Mouse (Mus musculus) monocyte, adult 2 months (primary cell): Measurements from ENCODE around the gene Tmem110.

Experiments
- DNase-seq, 2 experiments: peaks; one replicate each; pipeline ENCODE4 v3.0.0; 2022; ENCODE audit warnings: low spot score in 2 of 2, low read depth in 1 of 2

Tmem110 gene

DNA sequence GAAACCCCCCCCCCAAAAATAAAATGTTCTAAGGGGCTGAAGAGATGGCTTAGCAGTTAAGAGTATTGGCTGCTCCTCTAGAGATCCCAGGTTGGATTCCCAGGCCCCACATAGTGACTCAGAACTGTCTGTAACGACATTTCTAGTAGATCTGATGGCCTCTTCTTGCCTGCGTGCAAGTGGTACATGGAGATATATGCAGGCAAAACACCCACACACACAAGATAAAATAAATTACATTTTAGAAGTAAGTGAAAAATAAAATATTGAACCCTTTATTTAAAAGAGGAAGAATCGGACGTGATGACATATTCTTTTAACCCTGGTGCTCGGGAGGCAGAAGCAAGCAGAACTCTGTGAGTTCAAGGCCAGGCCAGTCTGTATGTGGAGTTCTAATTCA is 77.2 kb downstream of the Tmem110 start:
- DNase-seq, result no peak

DNA sequence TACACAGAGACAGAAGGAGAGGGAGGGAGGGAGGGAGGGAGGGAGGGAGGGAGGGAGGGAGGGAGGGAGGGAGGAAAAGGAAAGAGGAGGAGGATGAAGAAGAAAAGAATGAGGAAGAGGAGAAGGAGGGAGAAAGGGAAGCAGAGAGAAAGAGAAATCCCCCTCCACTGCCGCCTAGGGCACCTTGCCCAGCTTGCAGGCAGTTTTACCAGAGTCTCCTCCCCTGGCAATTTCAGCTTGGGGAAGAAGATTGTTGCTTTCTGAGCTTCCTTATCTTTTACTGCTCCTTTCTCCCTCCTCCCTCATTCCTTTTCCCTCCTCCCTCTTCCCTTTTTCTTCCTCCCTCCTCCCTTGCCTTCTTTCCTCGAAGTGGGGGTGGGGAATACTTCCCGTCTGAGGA is 77.6 kb downstream of the Tmem110 start:
- no peak for DNase-seq

DNA sequence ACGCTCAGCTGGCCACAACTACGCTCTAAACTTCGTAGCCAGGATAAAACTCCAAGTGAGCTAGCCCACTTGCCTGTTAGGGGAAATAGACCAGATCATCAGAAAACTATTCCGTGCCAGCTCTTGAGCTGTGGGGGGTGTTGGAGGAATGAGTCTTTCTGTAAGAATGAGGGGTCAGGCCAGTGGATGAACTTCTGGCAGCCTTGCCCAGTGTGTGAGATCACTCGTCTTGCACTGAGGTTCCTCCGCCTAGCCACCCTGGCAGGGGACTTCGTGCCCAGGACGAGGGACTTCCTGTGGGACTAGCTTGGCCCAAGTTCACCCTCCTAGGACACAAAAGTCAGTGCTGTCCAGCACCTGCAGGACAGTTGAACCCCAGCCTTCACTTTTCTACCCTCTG is 78.9 kb downstream of the Tmem110 start:
- no peak for DNase-seq

DNA sequence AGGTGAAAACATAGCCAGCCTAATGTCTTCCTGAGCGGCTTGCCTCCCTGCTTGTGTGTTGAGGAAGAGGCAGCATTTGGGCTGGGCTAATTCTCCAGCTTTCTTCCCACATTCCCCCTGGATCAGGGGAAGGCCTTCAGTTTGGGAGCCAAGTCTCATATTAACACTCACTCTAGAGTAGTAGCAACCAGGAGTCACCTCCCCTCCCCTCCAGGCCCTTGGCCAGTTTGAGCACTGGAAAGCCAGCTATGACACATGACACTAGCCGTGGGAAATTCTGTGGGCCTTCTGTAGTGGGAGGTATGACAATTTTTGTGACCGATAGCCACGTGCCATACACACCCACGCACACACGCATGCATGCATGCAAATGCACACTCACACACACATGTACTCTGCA is 80.6 kb downstream of the Tmem110 start:
- no peak for DNase-seq

DNA sequence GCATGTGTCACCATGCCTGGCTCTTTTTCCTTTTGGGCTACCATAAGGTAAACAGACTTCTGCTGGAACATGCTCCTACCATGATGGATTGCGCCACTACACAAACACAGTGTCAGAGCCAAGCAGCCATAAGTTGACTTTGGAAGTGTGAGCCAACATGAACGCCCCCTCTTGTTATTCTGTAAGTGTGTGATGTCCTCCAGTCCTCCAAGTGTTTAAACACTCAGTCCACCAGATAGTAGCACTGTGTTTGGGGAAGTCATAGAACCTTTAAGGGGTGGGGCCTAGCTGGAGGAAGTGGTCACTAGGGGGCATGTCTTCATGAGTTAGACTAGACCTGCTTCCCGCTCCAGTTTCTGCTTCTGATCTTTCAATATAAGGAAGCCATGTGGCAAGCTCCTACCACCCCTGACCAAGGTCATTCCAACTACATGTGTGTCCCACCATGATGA is 82.5 kb downstream of the Tmem110 start:
- peak; percentile 48 to 52 for DNase-seq

DNA sequence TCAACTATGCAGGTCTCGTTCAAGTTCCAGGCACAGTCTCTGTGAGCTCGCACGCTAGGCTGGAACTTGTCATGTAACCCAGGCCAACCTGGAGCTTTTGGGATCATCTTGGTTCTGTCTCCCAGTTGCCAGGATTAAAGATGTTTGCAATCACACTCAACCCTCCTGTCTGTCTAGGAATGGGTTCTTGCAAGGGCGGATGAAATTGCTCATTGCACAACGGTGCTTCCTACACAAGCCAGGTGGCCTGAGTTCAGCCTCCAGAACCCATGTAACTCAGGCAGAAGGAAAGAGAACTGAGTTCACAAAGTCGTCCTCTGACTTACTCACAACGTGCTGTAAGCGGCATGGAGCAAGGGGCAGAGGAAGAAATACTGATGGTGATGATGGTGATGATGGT is 85.8 kb downstream of the Tmem110 start:
- DNase-seq, result no peak

DNA sequence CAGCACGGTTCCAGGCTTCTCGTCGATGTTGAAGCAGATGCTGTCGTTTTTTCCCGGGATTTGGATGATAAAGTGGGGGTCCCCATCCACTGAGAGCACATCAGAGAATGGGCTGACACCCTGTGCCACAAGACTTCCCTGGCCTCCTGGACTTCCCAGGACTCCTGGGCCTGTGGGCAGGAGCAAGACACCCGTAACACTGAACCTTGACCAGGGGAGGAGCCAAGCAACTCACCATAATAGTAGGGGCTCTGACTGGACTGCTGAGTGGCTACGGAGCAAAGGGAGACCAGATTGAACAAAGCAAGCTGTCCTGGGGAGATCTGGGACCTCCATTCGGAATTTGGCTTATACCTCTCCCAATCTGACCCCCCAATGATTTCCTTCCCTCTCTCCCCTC is 87.3 kb downstream of the Tmem110 start:
- DNase-seq, result no peak

DNA sequence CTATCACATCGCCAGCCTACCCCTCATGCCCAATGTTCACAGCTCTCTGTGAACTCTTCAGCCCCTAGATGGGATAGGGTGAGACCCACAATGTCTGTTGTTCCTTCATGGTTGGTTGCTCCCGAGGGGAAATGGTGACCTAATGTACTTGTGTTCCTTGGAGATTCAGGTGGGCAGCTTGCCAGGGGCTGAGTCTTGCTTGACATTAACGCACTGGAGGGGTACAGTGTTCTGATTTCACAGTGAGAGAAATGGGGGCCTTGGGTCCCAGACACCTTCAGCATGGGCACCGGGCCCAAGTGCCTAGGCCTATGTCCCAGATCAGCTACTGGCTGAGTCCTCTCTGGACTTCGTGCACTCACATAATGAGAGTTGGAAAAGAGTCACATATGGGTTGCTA is 88.0 kb downstream of the Tmem110 start:
- DNase-seq, result no peak

DNA sequence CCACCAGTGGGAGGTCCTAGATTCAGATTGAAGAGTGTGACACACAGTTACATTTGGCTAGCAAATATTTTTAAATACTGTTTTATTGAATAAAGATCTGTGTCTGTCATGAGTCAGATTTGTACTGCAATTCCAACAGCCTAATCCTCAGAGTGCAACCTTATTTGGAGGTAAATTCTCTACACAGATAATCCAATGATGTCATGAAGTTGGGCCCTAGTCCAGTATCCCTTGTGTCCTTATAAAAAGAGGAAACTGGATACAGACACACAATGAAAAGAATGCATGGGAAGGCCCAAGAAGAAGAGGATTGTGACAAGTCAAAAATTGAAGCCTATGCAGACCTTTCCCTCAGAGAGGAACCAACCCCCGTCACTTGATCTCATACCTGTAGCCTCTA is 91.1 kb downstream of the Tmem110 start:
- no peak for DNase-seq

DNA sequence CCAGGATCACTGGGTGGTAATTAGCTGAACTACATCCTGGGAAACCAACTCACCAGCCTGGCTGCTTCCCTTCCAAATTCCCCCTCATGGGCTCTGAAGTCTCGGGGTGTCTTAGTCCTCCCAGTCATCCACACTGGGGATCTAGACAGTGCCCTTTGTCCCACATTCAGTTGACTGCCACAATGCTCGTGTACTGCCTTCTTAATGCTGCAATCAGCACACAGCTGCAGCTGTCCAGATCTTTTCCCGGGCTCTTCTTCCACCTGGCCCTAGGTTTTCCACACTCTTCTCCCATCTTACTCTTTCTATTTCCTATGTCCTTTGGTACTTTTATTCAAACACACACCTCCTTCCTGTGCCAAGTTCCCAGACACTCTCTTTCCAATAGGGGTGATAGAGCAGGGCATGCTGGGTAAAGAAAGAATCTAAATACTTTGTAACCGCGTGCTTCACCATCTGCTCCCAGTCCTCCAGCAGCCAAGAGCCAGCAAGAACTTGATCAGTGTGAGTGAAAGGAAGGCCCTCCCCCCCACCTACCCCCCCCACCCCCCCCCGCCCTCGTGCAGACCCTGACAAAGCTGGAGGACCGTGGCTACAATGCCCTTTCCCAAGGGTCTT is 96.8 kb downstream of the Tmem110 start:
- DNase-seq, result no peak

DNA sequence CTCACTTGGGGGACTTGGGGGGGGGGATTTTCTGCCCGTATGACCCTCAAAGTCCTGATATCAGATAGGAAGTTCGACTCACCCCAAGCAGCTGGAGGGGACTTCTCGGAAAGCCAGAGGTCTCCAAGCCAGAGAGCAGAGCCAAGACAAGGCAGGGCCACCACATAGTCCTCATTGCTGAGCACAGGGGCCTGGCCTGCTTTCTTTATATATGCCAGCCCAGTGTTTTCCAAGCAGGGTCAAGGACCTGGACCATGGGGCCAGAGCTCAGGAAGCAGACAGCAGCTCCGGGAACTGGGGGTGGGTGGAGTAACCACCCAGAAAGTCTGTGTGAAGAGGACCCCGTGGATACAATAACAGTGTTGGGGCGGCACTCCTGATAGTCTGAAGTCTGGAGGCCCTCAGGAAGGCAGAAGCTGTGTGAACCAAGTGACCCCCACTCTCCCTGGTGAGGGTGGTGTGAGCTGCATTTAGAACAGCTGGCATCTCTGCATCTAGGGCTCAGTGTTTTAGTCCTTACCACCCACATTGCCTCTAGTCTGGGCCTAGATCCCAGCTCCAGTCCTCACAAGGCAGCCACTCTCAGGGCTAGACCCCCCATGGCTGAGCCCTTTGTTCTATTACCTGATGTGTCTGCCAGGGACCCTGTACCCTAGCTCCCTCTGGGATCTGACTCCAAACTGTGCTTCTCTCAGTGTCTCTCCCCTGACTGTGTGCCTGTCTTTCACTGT is 98.2 kb downstream of the Tmem110 start, which contains the start of gene Itih3:
Itih3 (minus strand) TSS at position 386 of the 731 bp plus-strand sequence.
- DNase-seq, result no peak

DNA sequence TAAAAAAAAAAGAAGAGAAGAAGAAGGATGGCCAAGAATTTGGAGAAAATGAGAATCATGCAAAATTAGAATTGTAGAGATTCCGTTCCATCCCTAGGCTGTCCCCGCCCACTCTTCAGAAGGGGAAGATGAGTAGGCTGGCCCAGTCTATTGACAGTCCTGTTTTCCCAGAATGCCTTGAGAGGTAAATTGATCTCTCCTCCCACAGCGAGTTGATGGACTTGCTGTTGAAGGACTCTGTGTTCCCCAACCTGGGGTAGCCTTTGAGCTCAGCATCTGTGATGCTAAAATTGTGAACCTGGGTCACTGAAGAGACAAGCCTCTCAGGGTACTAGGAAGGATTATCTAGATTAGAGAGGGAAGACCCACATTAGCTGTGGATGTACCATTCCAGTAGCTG is 100.1 kb downstream of the Tmem110 start:
- DNase-seq, result no peak
